Mouse (Mus musculus): Measurements from ENCODE around the gene Ankmy1. TPM values are rescaled to one million over a fixed set of nuclear protein-coding genes. Genes with fewer than 3 reads are reported as not detected.

The Ankmy1 gene
- polyA plus RNA-seq, 1 experiment from 2014 or later: 0.68 TPM

DNA sequence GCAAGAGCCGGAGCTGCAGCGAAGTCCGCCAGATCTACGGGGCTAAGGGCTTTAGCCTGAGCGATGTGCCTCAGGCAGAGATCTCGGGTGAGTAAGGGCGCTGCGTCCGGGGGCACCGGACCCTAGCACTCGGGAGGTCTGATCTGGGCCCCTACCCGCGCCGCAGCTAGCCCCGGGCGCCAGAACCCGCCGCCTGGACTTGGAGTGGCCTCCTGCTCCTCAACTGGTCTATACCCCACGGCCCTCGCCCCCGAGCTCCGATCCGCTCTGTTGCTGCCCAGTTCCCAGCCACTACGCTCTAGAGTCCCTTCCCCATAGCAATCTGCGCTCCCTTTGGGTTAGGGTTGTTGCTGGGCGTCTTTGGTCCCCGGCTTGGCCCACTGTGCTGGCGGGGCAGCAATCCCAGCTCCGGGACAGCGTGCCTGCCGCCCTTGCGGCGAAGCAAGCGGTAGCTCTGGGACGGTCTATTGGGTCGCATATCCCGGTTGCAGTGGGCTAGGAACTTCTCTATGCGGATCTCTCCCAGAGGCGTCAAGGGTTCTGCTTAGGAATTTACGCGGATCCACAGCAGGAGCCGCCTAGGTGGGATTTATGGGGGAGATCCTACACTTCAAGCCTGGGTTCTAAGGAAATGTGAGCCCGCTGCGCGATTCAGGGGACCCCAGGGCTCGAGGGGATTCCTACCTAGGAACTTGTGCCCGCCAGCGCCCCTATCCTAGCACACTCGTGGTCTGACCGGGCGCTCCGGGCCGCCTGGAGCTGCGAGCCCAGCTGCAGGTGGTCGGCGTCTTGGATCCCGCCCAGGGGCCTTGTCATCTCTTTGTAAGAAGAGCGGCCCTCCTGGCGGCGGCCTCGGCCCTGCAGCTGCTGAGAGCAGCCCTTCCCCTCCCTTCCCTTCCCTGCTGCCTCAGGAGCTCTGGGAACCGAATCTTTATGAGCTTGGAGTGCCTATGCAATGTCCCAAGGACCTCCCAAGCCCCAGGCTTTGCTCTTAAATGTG lies 70.4 kb downstream of the Ankmy1 start:
- 0% methylated on average over 43 of the region's 62 CpGs for WGBS
- DNase-seq (ENCODE audit: low spot score): peak; percentile 94

GRCm38 (mm10) chr1:92831188-92832001 lies 71.3 kb downstream of the Ankmy1 start, which contains the start of gene Gpc1:
Gene Gpc1 (plus strand): TSS chr1:92831645.
- peak; percentile 93 for DNase-seq (ENCODE audit: low spot score)
- ATAC-seq (ENCODE audit: low read depth): peak; percentile 80
- WGBS: 0% methylated on average over 4 of the region's 99 CpGs
- H3K36me3 ChIP-seq (ENCODE audit: control insufficient read depth, insufficient read depth, low read length): peaks cover 7% of the 10 kb centered on the region; the same call in 1 of the 2 replicates
- H3K4me3 ChIP-seq (ENCODE audit: low read depth, low read length): peak within 1 kb of the TSS; percentile 90
- H3K4me2 ChIP-seq (ENCODE audit: low read depth, low read length): peak within 1 kb of the TSS; percentile 71
- peak within 1 kb of the TSS; percentile 94 for H3K9ac ChIP-seq (ENCODE audit: low read depth, low read length)
- no peaks in the 10 kb centered on the region for H3K9me3 ChIP-seq (ENCODE audit: control insufficient read depth, low read length)
- H3K27ac ChIP-seq (replicated peaks; ENCODE audit: low read depth, low read length): peak within 1 kb of the TSS; percentile 90
- H3K4me1 ChIP-seq (ENCODE audit: control insufficient read depth, insufficient read depth, low read length): peaks cover 16% of the 10 kb centered on the region
- H3K27me3 ChIP-seq (replicated peaks; ENCODE audit: control insufficient read depth, insufficient read depth, low read length): no peaks in the 10 kb centered on the region

More for the DNA sequence above, 70.4 kb downstream of the Ankmy1 start:
- peaks cover 16% of the 10 kb centered on the region for H3K4me1 ChIP-seq (ENCODE audit: control insufficient read depth, insufficient read depth, low read length)
- no peaks in the 10 kb centered on the region for H3K9me3 ChIP-seq (ENCODE audit: control insufficient read depth, low read length)
- H3K9ac ChIP-seq (ENCODE audit: low read depth, low read length): peak overlapping the region; percentile 94
- peak; percentile 24 for ATAC-seq (ENCODE audit: low read depth)
- no peaks in the 10 kb centered on the region for H3K27me3 ChIP-seq (replicated peaks; ENCODE audit: control insufficient read depth, insufficient read depth, low read length)
- H3K36me3 ChIP-seq (ENCODE audit: control insufficient read depth, insufficient read depth, low read length): peaks cover 7% of the 10 kb centered on the region; the same call in 1 of the 2 replicates
- peak overlapping the region; percentile 71 for H3K4me2 ChIP-seq (ENCODE audit: low read depth, low read length)
- H3K27ac ChIP-seq (replicated peaks; ENCODE audit: low read depth, low read length): peak overlapping the region; percentile 90
- H3K4me3 ChIP-seq (ENCODE audit: low read depth, low read length): peak overlapping the region; percentile 90

DNA sequence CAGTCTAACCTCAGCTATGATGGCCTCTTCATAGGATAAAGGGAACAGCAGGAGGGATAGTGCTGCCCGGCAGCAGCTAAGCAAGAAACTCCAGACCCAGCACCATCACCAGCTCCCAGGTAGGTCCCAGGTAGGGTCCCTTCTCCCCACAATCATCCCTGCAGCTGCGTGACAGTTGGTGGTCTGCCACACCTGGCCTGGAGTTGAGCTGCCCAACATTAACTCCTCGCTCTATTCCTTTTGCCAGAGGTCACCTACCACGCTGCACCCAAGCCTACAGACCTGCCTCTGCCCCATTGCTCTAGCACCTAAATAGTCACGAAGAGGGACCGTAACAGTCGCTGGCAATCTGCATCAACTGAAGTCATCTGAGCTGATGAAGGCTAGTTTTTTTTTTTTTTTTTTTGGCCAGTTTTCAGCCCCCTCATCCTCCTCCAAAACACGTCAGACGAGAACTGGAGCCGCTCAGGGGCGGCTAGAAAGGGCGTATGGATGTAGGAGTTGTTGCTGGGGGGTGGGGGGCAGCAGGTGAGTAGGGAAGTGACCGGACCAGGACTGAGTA lies 72.0 kb downstream of the Ankmy1 start:
- Histone ChIP-seq H3K4me2 (ENCODE audit: low read depth, low read length) (peak overlapping the region; percentile 71), H3K9ac (ENCODE audit: low read depth, low read length) (peak overlapping the region; percentile 94), H3K9me3 (ENCODE audit: control insufficient read depth, low read length) (no peaks in the 10 kb centered on the region), H3K36me3 (ENCODE audit: control insufficient read depth, insufficient read depth, low read length) (peaks cover 7% of the 10 kb centered on the region; the same call in 1 of the 2 replicates), H3K4me3 (ENCODE audit: low read depth, low read length) (peak overlapping the region; percentile 90), H3K27ac (replicated peaks; ENCODE audit: low read depth, low read length) (peak overlapping the region; percentile 90), H3K4me1 (ENCODE audit: control insufficient read depth, insufficient read depth, low read length) (peaks cover 16% of the 10 kb centered on the region), H3K27me3 (replicated peaks; ENCODE audit: control insufficient read depth, insufficient read depth, low read length) (no peaks in the 10 kb centered on the region)
- ATAC-seq (ENCODE audit: low read depth) (no peak), DNase-seq (ENCODE audit: low spot score) (no peak)
- WGBS: 6% methylated on average over 13 of the region's 13 CpGs

DNA sequence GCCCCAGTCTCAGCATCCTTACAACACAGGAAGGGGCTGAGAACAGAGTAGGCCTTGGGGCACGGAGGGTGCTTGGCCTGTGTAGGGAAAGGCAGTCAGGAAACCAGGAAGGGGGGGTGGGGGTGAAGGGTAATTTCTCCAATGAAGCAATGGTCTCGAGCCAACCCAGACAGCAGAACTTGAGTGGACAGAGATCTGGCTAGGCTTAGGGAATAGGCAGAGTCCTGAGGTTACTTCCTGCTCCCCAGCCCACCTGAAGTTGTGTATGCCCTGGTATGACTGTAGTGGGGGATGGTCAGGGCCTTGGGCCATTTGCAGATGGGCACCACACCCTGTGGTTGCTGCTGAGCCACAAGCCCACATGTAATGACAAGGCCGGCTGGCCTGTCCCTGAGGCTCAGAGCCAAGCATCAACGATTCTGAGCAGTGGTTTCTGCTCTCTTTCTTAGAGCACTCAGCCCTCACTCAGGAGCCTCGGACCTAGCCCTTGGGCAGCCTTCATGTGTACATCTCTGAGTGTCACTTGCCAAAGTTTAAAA lies 86.9 kb downstream of the Ankmy1 start:
- Histone ChIP-seq H3K4me3 (ENCODE audit: low read depth, low read length) (no peak overlapping the region), H3K9me3 (ENCODE audit: control insufficient read depth, low read length) (no peaks in the 10 kb centered on the region), H3K4me1 (ENCODE audit: control insufficient read depth, insufficient read depth, low read length) (peaks cover 20% of the 10 kb centered on the region), H3K36me3 (ENCODE audit: control insufficient read depth, insufficient read depth, low read length) (no peaks in the 10 kb centered on the region), H3K9ac (ENCODE audit: low read depth, low read length) (no peak overlapping the region), H3K27ac (replicated peaks; ENCODE audit: low read depth, low read length) (peak overlapping the region; percentile 81), H3K27me3 (replicated peaks; ENCODE audit: control insufficient read depth, insufficient read depth, low read length) (no peaks in the 10 kb centered on the region), H3K4me2 (ENCODE audit: low read depth, low read length) (no peak overlapping the region)
- 44% methylated on average over 5 of the region's 5 CpGs for WGBS
- peak; percentile 39 for ATAC-seq (ENCODE audit: low read depth)
- peak; percentile 45 for DNase-seq (ENCODE audit: low spot score)

DNA sequence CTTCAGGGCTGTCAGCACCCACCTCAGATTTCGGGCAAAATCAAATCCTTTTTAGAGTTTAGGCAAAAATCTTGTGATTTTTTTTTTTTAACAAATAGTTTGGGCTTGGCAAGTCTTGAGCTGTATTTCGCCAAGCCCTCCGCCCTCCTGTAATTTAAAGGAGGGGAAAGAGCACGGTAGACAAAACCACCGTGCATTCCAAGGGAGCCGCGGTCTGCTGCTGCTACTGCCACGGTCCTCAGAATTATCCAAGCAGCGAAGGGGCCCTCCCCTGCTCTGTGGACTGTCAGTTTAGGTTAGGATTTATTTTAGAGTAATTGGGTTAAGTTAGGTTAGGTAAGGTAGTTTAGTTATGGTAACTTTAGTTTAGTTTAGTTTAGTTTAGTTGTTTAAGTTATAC lies 87.6 kb downstream of the Ankmy1 start:
- Histone ChIP-seq H3K4me2 (ENCODE audit: low read depth, low read length) (no peak overlapping the region), H3K9ac (ENCODE audit: low read depth, low read length) (no peak overlapping the region), H3K27ac (replicated peaks; ENCODE audit: low read depth, low read length) (peak overlapping the region; percentile 84), H3K9me3 (ENCODE audit: control insufficient read depth, low read length) (no peaks in the 10 kb centered on the region), H3K4me3 (ENCODE audit: low read depth, low read length) (no peak overlapping the region), H3K36me3 (ENCODE audit: control insufficient read depth, insufficient read depth, low read length) (no peaks in the 10 kb centered on the region), H3K27me3 (replicated peaks; ENCODE audit: control insufficient read depth, insufficient read depth, low read length) (no peaks in the 10 kb centered on the region), H3K4me1 (ENCODE audit: control insufficient read depth, insufficient read depth, low read length) (peaks cover 20% of the 10 kb centered on the region)
- WGBS: 24% methylated on average over 9 of the region's 9 CpGs
- ATAC-seq (ENCODE audit: low read depth) (peak; percentile 60), DNase-seq (ENCODE audit: low spot score) (peak; percentile 82)

- ATAC-seq (ENCODE audit: low read depth) (peak; percentile 58; the same call in 1 of the 2 replicates), DNase-seq (ENCODE audit: low spot score) (peak; percentile 65)
- H3K4me3 ChIP-seq (ENCODE audit: low read depth, low read length): no peak overlapping the region
- 58% methylated on average over 5 of the region's 5 CpGs for WGBS
- H3K27ac ChIP-seq (replicated peaks; ENCODE audit: low read depth, low read length): peak overlapping the region; percentile 84
- H3K36me3 ChIP-seq (ENCODE audit: control insufficient read depth, insufficient read depth, low read length): no peaks in the 10 kb centered on the region
- H3K27me3 ChIP-seq (replicated peaks; ENCODE audit: control insufficient read depth, insufficient read depth, low read length): no peaks in the 10 kb centered on the region
- H3K4me1 ChIP-seq (ENCODE audit: control insufficient read depth, insufficient read depth, low read length): peaks cover 20% of the 10 kb centered on the region
- H3K9me3 ChIP-seq (ENCODE audit: control insufficient read depth, low read length): peaks cover 4% of the 10 kb centered on the region; the same call in 1 of the 2 replicates
- H3K4me2 ChIP-seq (ENCODE audit: low read depth, low read length): no peak overlapping the region
- H3K9ac ChIP-seq (ENCODE audit: low read depth, low read length): no peak overlapping the region
Observed at GRCm38 (mm10) chr1:92814319-92814718, 88.4 kb downstream of the Ankmy1 start.

Measured in embryonic facial prominence, embryonic 14.5 days (tissue).